Mouse (Mus musculus) large intestine, adult 2 months (tissue): ENCODE data around the gene Hlf. TPM values are rescaled to one million over a fixed set of nuclear protein-coding genes. Genes with fewer than 3 reads are reported as not detected.

Experiments
- DNase-seq: peaks from one replicate; pipeline ENCODE4 v3.0.0-alpha.2; 2012; ENCODE audit warnings: low read depth, low spot score
- WGBS: fragments of 180-500 bp; shearing (Covaris S2); methylation state at CpG from one replicate; pipeline ENCODE4 v1.1.7; 2018; 5-methylcytosine and 5-hydroxymethylcytosine counted together
- polyA plus RNA-seq: library from polyadenylated mRNA; depleted of rRNA; stranded (reverse); fragments of >200 nt; gene quantifications from 2 replicates; pipeline ENCODE4 v1.2.3, GENCODE M21; 2012; rRNA removed

Gene Hlf
- polyA plus RNA-seq = 0.40 and 1.4 TPM in 2 replicates

- peak; percentile 11 for DNase-seq
- WGBS = under 1% methylated on average over 40 of the region's 40 CpGs
Measured at GRCm38 (mm10) chr11:90390817-90391173, at the start of gene Hlf. Hlf (minus strand) TSS chr11:90390895.

GRCm38 (mm10) chr11:90438768-90439167 lies 48.1 kb upstream of the Hlf start:
- WGBS = 58% methylated on average over 5 of the region's 5 CpGs
- no peak for DNase-seq

- WGBS = 81% methylated on average over 4 of the region's 4 CpGs
- DNase-seq = no peak
Measured at GRCm38 (mm10) chr11:90425207-90425525, 34.5 kb upstream of the Hlf start.

- DNase-seq = no peak
- WGBS = 77% methylated on average over 11 of the region's 11 CpGs
Measured at GRCm38 (mm10) chr11:90424334-90425206, 33.9 kb upstream of the Hlf start.

GRCm38 (mm10) chr11:90423896-90424295 lies 33.2 kb upstream of the Hlf start:
- WGBS = 58% methylated on average over 3 of the region's 3 CpGs

GRCm38 (mm10) chr11:90419706-90420105 lies 29.0 kb upstream of the Hlf start:
- WGBS = 84% methylated on average over 11 of the region's 11 CpGs
- no peak for DNase-seq

More at GRCm38 (mm10) chr11:90423896-90424295, 33.2 kb upstream of the Hlf start:
- DNase-seq = no peak

GRCm38 (mm10) chr11:90417921-90418320 lies 27.2 kb upstream of the Hlf start:
- peak; percentile 14 for DNase-seq
- WGBS = under 1% methylated on average over 42 of the region's 42 CpGs

- no peak for DNase-seq
- 78% methylated on average over 5 of the region's 5 CpGs for WGBS
Measured at GRCm38 (mm10) chr11:90417011-90417410, 26.3 kb upstream of the Hlf start.

GRCm38 (mm10) chr11:90398850-90399249 lies 8.2 kb upstream of the Hlf start:
- no peak for DNase-seq
- WGBS = 19% methylated on average over 6 of the region's 6 CpGs

GRCm38 (mm10) chr11:90391271-90392185 lies 833 bp upstream of the Hlf start:
- DNase-seq = no peak
- WGBS = 35% methylated on average over 14 of the region's 14 CpGs

GRCm38 (mm10) chr11:90389902-90390816 lies 536 bp downstream of the Hlf start:
- 1% methylated on average over 41 of the region's 41 CpGs for WGBS
- no peak for DNase-seq

- no peak for DNase-seq
Measured at GRCm38 (mm10) chr11:90389174-90389901, 1.4 kb downstream of the Hlf start.

GRCm38 (mm10) chr11:90387501-90388440 lies 2.9 kb downstream of the Hlf start:
- no peak for DNase-seq

More at GRCm38 (mm10) chr11:90389174-90389901, 1.4 kb downstream of the Hlf start:
- 2% methylated on average over 36 of the region's 36 CpGs for WGBS

GRCm38 (mm10) chr11:90382005-90382611 lies 8.6 kb downstream of the Hlf start:
- DNase-seq = no peak
- 18% methylated on average over 6 of the region's 6 CpGs for WGBS

More at GRCm38 (mm10) chr11:90387501-90388440, 2.9 kb downstream of the Hlf start:
- WGBS = 67% methylated on average over 32 of the region's 32 CpGs

GRCm38 (mm10) chr11:90381113-90381512 lies 9.6 kb downstream of the Hlf start:
- no peak for DNase-seq
- WGBS = 70% methylated on average over 5 of the region's 5 CpGs

- DNase-seq = no peak
- WGBS = 81% methylated on average over 10 of the region's 10 CpGs
Measured at GRCm38 (mm10) chr11:90380131-90380685, 10.5 kb downstream of the Hlf start.

- 94% methylated on average over 5 of the region's 5 CpGs for WGBS
- DNase-seq = no peak
Measured at GRCm38 (mm10) chr11:90378008-90378407, 12.7 kb downstream of the Hlf start.
